Mouse (Mus musculus): ENCODE measurements around the gene Fam160a1.

GRCm38 (mm10) chr3:85616389-85616788 is 200.7 kb downstream of the Fam160a1 start:
- TF ChIP-seq CTCF (IDR thresholded peaks at IDR 0.05; ENCODE audit: extremely low read depth, insufficient read depth, low read length) (no peak), POLR2A (IDR thresholded peaks at IDR 0.05; ENCODE audit: extremely low read depth, insufficient read depth, low read length) (no peak)

Data from cortical plate, adult 2 months (tissue).